Mouse (Mus musculus) intestine, embryonic 14.5 days (tissue): ENCODE measurements around the gene Commd1. TPM values are rescaled to one million over a fixed set of nuclear protein-coding genes. Genes with fewer than 3 reads are reported as not detected.

ENCODE experiments used
- ATAC-seq: fragments of 200-750 bp; cut with Nextera tagmentation; replicated peaks from 2 replicates; pipeline ENCODE4 v1.8.0; 2017; ENCODE audit warnings: low read depth, moderate number of reproducible peaks, moderate TSS enrichment, moderate library complexity; ENCODE audit not compliant: low FRiP score, low TSS enrichment
- DNase-seq: peaks from one replicate; pipeline ENCODE4 v3.0.0-alpha.2; 2018; ENCODE audit warnings: low spot score
- H3K27ac ChIP-seq: fragments of 300-500 bp; sonication (generic); 2 replicates; pipeline ENCODE4 v1.5.1; 2014; ENCODE audit warnings: low read depth, mild to moderate bottlenecking, control low read depth
- H3K27me3 ChIP-seq: fragments of 300-500 bp; sonication (generic); replicated peaks from 2 replicates; pipeline ENCODE4 v1.6.1; 2014; ENCODE audit warnings: low read length, control low read depth; ENCODE audit not compliant: control insufficient read depth, insufficient read depth
- H3K36me3 ChIP-seq: fragments of 300-500 bp; sonication (generic); 2 replicates; pipeline ENCODE4 v1.6.1; 2014; ENCODE audit warnings: low read length, control low read depth; ENCODE audit not compliant: control insufficient read depth, insufficient read depth
- H3K4me1 ChIP-seq: fragments of 300-500 bp; sonication (generic); replicated peaks from 2 replicates; pipeline ENCODE4 v1.6.1; 2014; ENCODE audit warnings: low read length, control low read depth, mixed read lengths; ENCODE audit not compliant: control insufficient read depth, insufficient read depth
- H3K4me2 ChIP-seq: fragments of 300-500 bp; sonication (generic); 2 replicates; pipeline ENCODE4 v1.6.1; 2014; ENCODE audit warnings: low read length
- H3K4me3 ChIP-seq: fragments of 300-500 bp; sonication (generic); 2 replicates; pipeline ENCODE4 v1.5.1; 2014; ENCODE audit warnings: low read depth, low read length, control low read depth, mixed read lengths
- H3K9ac ChIP-seq: fragments of 300-500 bp; sonication (generic); 2 replicates; pipeline ENCODE4 v1.6.1; 2014; ENCODE audit warnings: mild to moderate bottlenecking, low read length
- H3K9me3 ChIP-seq: fragments of 300-500 bp; sonication (generic); 2 replicates; pipeline ENCODE4 v1.6.1; 2016; ENCODE audit warnings: low read length, control low read depth; ENCODE audit not compliant: control insufficient read depth
- WGBS: fragments of 180-500 bp; shearing (Covaris S2); extraction: QIAGEN DNeasy Blood & Tissue Kit; methylation state at CpG from one replicate; pipeline ENCODE4 v1.1.7; 2014; 5-methylcytosine and 5-hydroxymethylcytosine counted together
- polyA plus RNA-seq: library from polyadenylated mRNA; unstranded; fragments of >200 nt; fragmentation: Nextera tagmentation; extraction: Ambion mirVana; gene quantifications from 2 replicates; pipeline ENCODE4 v1.2.1, GENCODE M21; 2014

The Commd1 gene
- polyA plus RNA-seq, 1 experiment from 2014 or later: 411 TPM

GRCm38 (mm10) chr11:22861315-22861714, 120.9 kb downstream of the Commd1 start:
- Histone ChIP-seq H3K27ac (no peak overlapping the region), H3K4me2 (no peak overlapping the region), H3K27me3 (peaks cover 33% of the 10 kb centered on the region), H3K36me3 (no peaks in the 10 kb centered on the region), H3K4me1 (peaks cover 10% of the 10 kb centered on the region), H3K9ac (no peak overlapping the region), H3K4me3 (no peak overlapping the region), H3K9me3 (no peaks in the 10 kb centered on the region)
- ATAC-seq (no peak), DNase-seq (no peak)
- WGBS: 69% methylated on average over 4 of the region's 4 CpGs

DNA sequence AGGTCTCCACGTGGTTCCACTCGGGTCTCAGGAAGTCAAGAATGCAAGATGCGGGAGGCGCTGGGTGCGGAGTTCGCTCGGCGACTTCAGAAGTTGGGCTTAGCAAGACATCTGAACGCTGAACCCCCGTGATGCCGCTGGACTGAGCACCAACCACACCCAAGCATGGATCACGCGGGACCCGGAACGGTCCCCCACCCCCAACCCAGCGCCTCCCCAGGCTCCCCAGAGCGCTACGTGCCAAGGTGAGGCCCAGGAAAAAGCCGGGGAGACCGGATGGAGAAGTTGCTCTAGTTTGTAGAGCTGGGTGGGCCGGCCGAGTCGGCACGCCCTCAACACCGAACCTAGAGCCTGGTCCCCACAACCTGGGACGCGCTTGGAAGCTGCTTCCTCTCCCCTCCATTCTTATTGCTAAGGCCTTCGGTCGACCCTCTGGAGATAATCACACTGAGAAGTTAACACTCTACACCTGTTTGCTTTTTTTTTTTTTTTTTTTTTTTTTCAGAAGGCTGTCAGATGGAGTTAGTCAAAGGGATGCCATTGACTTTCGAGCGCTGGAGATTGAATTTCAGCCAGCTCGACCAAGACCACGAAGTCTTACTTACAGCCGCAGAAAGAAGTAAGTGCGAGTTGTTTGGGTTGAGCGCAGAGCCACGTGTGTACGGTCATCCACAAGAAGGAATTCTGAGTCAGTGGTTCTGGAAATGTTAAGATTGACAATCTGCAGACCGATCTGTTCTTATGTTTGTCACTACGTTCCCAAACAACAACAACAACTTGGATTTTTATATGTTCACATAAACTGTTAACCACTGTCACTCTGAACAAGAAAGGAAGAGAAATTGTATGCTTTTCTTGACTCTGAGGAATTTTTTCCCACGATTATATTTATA, 121.6 kb downstream of the Commd1 start, which contains the start of gene B3gnt2:
Gene B3gnt2, minus strand, starts transcription at position 627 of the 893 bp plus-strand sequence.
- Histone ChIP-seq H3K4me2 (peak within 1 kb of the TSS; percentile 57), H3K9ac (peak within 1 kb of the TSS; percentile 63), H3K9me3 (no peaks in the 10 kb centered on the region), H3K4me1 (peaks cover 10% of the 10 kb centered on the region), H3K27me3 (peaks cover 33% of the 10 kb centered on the region), H3K4me3 (peak within 1 kb of the TSS; percentile 72), H3K36me3 (no peaks in the 10 kb centered on the region), H3K27ac (peak within 1 kb of the TSS; percentile 57)
- ATAC-seq: peak; percentile 45
- 7% methylated on average over 41 of the region's 41 CpGs for WGBS
- peak; percentile 81 for DNase-seq

DNA sequence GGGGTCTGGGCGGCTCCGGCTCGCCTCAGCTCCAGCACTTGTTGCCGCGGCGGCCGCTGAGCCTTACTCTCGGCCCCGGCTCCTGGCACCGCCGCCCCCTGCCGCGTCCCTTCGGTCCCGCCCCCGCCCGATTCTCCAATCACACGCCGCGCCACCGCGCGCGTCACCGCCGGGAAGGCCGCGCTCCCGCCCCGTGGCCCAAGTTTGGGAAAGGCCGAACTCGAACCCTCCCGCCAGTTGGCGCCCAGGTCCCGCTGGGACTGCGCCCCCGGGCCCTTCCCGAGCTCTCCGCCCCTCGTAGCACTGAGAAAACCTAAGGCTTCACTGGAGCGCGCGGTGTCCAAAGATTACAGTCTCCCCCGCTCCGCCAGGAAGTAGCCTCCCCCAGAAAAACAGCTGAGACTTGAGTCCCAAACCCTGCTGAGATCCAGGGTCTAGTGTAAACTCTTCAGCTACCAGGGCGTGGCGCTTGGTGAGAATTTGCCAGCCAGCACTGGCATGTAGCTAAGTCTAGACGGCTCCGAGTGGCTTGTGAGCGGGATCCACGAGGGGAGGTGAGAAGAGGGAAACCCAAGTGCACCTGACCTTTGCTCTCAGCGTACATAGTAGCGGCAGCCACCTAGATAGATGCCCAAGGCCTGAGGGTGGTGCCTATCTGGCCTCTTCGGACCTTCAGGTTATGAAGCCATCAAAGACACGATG, 122.4 kb downstream of the Commd1 start:
- ATAC-seq (peak; percentile 91), DNase-seq (peak; percentile 89)
- Histone ChIP-seq H3K4me2 (peak overlapping the region; percentile 57), H3K9ac (peak overlapping the region; percentile 63), H3K4me3 (peak overlapping the region; percentile 72), H3K9me3 (no peaks in the 10 kb centered on the region), H3K27me3 (peaks cover 33% of the 10 kb centered on the region), H3K36me3 (no peaks in the 10 kb centered on the region), H3K4me1 (peaks cover 10% of the 10 kb centered on the region), H3K27ac (peak overlapping the region; percentile 57)
- under 1% methylated on average over 51 of the region's 55 CpGs for WGBS

GRCm38 (mm10) chr11:22859301-22859632, 122.9 kb downstream of the Commd1 start:
- H3K9ac ChIP-seq: peak overlapping the region; percentile 63
- ATAC-seq (peak; percentile 80), DNase-seq (no peak)
- H3K27ac ChIP-seq: peak overlapping the region; percentile 57
- no peaks in the 10 kb centered on the region for H3K9me3 ChIP-seq
- H3K36me3 ChIP-seq: no peaks in the 10 kb centered on the region
- H3K4me2 ChIP-seq: peak overlapping the region; percentile 57
- H3K4me3 ChIP-seq: peak overlapping the region; percentile 72
- WGBS: 0% methylated on average over 14 of the region's 41 CpGs
- peaks cover 10% of the 10 kb centered on the region for H3K4me1 ChIP-seq
- H3K27me3 ChIP-seq: peaks cover 33% of the 10 kb centered on the region

- 3% methylated on average over 50 of the region's 50 CpGs for WGBS
Measured at GRCm38 (mm10) chr11:22858441-22859300, 123.5 kb downstream of the Commd1 start.

DNA sequence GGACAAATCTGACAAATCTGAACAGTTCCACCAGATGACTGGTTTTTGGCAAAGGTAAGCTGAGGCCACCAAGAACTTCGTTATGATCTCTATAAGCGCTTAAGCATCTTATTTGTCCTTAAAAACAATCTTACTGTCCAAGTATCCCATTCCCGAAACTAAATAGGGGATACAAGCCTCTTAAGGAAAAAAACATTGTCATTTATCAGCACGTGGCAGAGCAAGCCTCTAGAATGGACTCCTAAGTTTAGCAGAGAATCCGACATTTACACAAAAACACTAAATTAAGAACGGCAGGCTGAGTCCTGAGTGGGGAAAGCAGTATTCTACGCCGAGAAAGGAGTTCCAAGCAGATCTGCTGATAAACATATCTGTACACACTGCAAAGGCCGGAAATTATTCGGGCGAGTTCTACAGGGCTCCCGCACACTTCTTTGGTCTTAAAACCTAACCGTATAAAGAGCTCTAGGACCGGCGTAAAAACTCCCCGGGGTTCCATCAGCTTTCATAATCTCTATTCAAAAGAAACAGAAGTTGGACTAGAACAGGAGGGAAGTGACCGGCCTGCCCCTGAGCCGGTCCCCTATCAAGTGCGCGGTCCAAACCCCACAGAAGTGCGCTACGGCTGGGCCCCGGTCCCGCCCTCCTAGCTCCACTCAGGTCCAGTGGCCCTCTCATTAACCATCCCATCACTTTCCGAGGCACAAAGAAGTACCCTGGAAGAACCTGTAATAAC, 124.3 kb downstream of the Commd1 start:
- H3K9ac ChIP-seq: no peak overlapping the region
- H3K27ac ChIP-seq: no peak overlapping the region
- ATAC-seq: no peak
- H3K36me3 ChIP-seq: no peaks in the 10 kb centered on the region
- DNase-seq: no peak
- peak overlapping the region; percentile 72 for H3K4me3 ChIP-seq
- no peaks in the 10 kb centered on the region for H3K9me3 ChIP-seq
- 24% methylated on average over 25 of the region's 25 CpGs for WGBS
- peaks cover 29% of the 10 kb centered on the region for H3K27me3 ChIP-seq
- peak overlapping the region; percentile 57 for H3K4me2 ChIP-seq
- H3K4me1 ChIP-seq: peaks cover 10% of the 10 kb centered on the region

More at GRCm38 (mm10) chr11:22858441-22859300, 123.5 kb downstream of the Commd1 start:
- Histone ChIP-seq H3K4me1 (peaks cover 10% of the 10 kb centered on the region), H3K9ac (peak overlapping the region; percentile 63), H3K9me3 (no peaks in the 10 kb centered on the region), H3K27me3 (peaks cover 29% of the 10 kb centered on the region), H3K4me3 (peak overlapping the region; percentile 72), H3K36me3 (no peaks in the 10 kb centered on the region), H3K4me2 (peak overlapping the region; percentile 57), H3K27ac (peak overlapping the region; percentile 57)
- DNase-seq (peak; percentile 73), ATAC-seq (peak; percentile 51)

GRCm38 (mm10) chr11:22857106-22857704, 125.0 kb downstream of the Commd1 start:
- no peaks in the 10 kb centered on the region for H3K36me3 ChIP-seq
- peak overlapping the region; percentile 57; the same call in 1 of the 2 replicates for H3K4me2 ChIP-seq
- no peak overlapping the region for H3K27ac ChIP-seq
- 85% methylated on average over 5 of the region's 5 CpGs for WGBS
- H3K4me1 ChIP-seq: peaks cover 10% of the 10 kb centered on the region
- H3K4me3 ChIP-seq: peak overlapping the region; percentile 72; the same call in 1 of the 2 replicates
- ATAC-seq (no peak), DNase-seq (no peak)
- no peaks in the 10 kb centered on the region for H3K9me3 ChIP-seq
- H3K27me3 ChIP-seq: peaks cover 27% of the 10 kb centered on the region
- H3K9ac ChIP-seq: no peak overlapping the region
